Mouse (Mus musculus): ENCODE data around the gene Capns1.

DNA sequence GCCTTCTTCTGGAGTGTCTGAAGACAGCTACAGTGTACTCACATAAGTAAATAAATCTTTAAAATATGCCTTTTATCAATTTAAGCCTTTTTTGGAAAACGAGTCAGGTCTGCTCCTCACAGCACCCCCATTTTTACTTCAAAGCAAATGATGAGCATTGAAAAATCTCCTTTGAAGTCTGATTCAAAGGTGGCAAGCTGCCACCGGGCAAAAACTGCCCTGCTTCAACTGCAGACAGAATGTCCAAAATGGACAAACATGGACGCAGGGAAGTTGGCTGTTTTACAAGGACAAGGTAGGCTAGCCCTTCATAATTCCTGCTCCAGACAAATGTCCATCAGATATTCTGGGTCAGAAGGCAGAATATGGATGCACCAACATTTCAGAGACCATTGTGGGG lies 22.8 kb upstream of the Capns1 start:
- TF ChIP-seq CTCF (IDR thresholded peaks at IDR 0.05) (no peak), POLR2A (IDR thresholded peaks at IDR 0.05; ENCODE audit: insufficient read depth, low read depth, low read length) (no peak)
